Mouse (Mus musculus): Measurements from ENCODE around the gene Ech1. TPM values are rescaled to one million over a fixed set of nuclear protein-coding genes. Genes with fewer than 3 reads are reported as not detected.

The Ech1 gene
- polyA plus RNA-seq, 1 experiment from 2014 or later: 169 TPM

DNA sequence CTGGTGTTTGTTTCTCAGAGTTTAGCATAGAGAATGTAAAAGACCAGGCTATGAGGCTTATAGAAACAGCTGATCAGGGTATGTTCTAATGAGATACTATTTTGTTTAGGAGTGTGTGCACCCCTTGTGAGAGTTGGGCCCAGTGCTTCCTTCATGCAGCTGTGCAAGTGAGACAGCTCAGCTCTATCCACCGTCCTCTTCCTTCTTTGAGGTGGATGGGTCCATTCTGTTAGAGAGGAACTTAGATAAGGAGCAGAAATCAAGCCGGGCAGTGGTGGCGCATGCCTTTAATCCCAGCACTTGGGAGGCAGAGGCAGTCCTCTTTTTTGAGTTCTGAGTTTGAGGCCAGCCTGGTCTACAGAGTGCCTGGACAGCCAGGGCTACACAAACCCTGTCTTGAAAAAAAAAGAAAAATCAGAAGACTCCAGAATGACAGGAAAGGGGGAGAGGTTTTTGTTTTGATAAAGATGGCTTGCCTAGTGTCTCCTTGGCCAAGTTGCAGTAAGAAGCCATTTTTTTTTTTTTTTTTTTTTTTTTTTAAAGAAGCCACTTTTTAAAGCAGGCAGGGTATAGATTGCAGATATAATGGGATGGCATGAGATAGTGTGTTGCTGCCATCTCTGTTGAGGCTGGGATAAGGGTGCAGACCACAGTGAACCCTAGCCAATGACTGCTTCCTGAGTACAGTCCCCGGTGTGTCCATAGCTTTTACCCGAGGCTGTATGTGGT, 10.5 kb upstream of the Ech1 start:
- peak overlapping the region; percentile 99 for H3K9ac ChIP-seq
- H3K4me3 ChIP-seq: no peak overlapping the region
- H3K36me3 ChIP-seq: peaks cover 79% of the 10 kb centered on the region
- no peak overlapping the region for H3K4me2 ChIP-seq
- no peaks in the 10 kb centered on the region for H3K9me3 ChIP-seq
- peaks cover 75% of the 10 kb centered on the region for H3K4me1 ChIP-seq
- H3K27ac ChIP-seq (replicated peaks): peak overlapping the region; percentile 4; the same call in 1 of the 2 replicates
- H3K27me3 ChIP-seq (replicated peaks): no peaks in the 10 kb centered on the region
- 58% methylated on average over 5 of the region's 5 CpGs for WGBS
- ATAC-seq (ENCODE audit: extremely low read depth, insufficient number of reproducible peaks, low FRiP score, low TSS enrichment): no peak

DNA sequence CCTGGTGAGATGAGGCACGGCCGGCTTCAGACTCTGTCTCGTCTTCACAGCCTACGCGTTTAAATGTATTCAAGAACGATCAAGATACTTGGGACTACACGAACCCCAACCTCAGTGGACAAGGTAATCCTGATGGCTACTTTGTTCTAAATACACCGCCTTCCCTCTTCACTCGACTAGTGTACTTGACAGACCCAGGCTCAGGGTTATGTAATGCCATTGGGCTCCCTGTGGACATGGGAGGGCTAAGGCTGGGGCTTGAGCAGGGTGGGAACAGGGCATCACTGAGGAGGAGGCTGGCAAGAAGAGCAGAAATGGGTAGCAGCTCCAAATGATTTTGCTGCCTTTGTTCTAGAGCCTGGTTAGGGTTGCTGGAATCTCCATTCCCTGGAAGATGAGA, 9.8 kb upstream of the Ech1 start:
- Histone ChIP-seq H3K36me3 (peaks cover 86% of the 10 kb centered on the region), H3K9me3 (no peaks in the 10 kb centered on the region), H3K9ac (peak overlapping the region; percentile 52; the same call in 1 of the 2 replicates), H3K4me2 (no peak overlapping the region; the same call in 1 of the 2 replicates), H3K27me3 (replicated peaks) (no peaks in the 10 kb centered on the region), H3K27ac (replicated peaks) (peak overlapping the region; percentile 4), H3K4me3 (no peak overlapping the region), H3K4me1 (peaks cover 83% of the 10 kb centered on the region)
- ATAC-seq (ENCODE audit: extremely low read depth, insufficient number of reproducible peaks, low FRiP score, low TSS enrichment): no peak
- 88% methylated on average over 9 of the region's 9 CpGs for WGBS

DNA sequence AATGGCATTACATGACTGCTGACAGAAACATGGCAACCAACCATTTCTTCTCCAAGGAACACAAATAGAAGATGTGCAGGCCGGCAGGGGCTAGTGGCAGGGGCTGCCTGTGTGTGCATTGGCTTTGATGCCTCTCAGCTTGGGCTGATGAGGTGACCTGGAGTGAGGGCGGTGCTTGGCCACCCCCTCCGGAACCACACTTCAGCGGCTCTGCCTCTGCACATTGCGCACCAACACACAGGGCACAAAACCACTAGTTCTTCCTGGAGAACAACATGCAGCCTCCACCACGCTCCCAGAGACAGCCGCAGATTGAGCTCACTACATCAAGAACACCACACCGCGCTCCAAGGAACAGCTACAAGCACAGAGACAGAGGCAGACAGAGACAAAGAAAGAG, 8.8 kb upstream of the Ech1 start:
- H3K4me2 ChIP-seq: no peak overlapping the region
- ATAC-seq (ENCODE audit: extremely low read depth, insufficient number of reproducible peaks, low FRiP score, low TSS enrichment): no peak

DNA sequence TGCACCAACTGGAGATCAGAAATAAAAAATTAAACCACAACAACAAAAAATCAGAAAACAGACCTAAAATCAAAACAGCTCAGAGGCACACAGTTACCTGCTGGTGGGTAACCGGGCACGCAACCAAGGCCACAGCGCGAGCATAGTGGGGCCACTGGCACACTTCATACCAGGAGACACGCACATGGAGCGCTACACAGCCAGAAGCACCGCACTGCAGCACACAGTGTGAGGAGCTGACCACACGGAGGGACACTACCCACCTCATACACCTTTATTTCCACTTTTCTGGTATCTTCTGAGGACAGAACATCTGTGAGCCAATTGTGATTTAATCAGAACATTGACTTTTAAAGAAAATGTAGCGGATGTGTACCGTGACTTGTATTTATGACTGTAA, 8.1 kb upstream of the Ech1 start:
- H3K27ac ChIP-seq (replicated peaks): no peak overlapping the region
- peaks cover 100% of the 10 kb centered on the region for H3K36me3 ChIP-seq
- H3K9ac ChIP-seq: peak overlapping the region; percentile 56
- peaks cover 96% of the 10 kb centered on the region for H3K4me1 ChIP-seq
- no peak overlapping the region for H3K4me2 ChIP-seq
- no peaks in the 10 kb centered on the region for H3K9me3 ChIP-seq
- H3K4me3 ChIP-seq: no peak overlapping the region
- no peaks in the 10 kb centered on the region for H3K27me3 ChIP-seq (replicated peaks)
- WGBS: 92% methylated on average over 10 of the region's 10 CpGs
- no peak for ATAC-seq (ENCODE audit: extremely low read depth, insufficient number of reproducible peaks, low FRiP score, low TSS enrichment)

More for the DNA sequence above, 8.8 kb upstream of the Ech1 start:
- Histone ChIP-seq H3K36me3 (peaks cover 96% of the 10 kb centered on the region), H3K4me1 (peaks cover 93% of the 10 kb centered on the region), H3K27ac (replicated peaks) (peak overlapping the region; percentile 4; the same call in 1 of the 2 replicates), H3K9ac (peak overlapping the region; percentile 47; the same call in 1 of the 2 replicates), H3K27me3 (replicated peaks) (no peaks in the 10 kb centered on the region), H3K9me3 (no peaks in the 10 kb centered on the region), H3K4me3 (no peak overlapping the region)
- whole genome bisulfite sequencing: 80% methylated on average over 9 of the region's 9 CpGs

GRCm38 (mm10) chr7:28817524-28817923, 7.5 kb upstream of the Ech1 start:
- H3K4me3 ChIP-seq: 0 out of 2 replicates have a peak overlapping the region, but pooled peaks have one; percentile 6
- H3K9ac ChIP-seq: peak overlapping the region; percentile 56
- H3K9me3 ChIP-seq: no peaks in the 10 kb centered on the region
- WGBS: 50% methylated on average over 6 of the region's 6 CpGs
- H3K4me1 ChIP-seq: peaks cover 90% of the 10 kb centered on the region
- no peak overlapping the region; the same call in 1 of the 2 replicates for H3K27ac ChIP-seq (replicated peaks)
- H3K36me3 ChIP-seq: peaks cover 100% of the 10 kb centered on the region
- ATAC-seq (ENCODE audit: extremely low read depth, insufficient number of reproducible peaks, low FRiP score, low TSS enrichment): no peak
- H3K27me3 ChIP-seq (replicated peaks): no peaks in the 10 kb centered on the region
- peak overlapping the region; percentile 20; the same call in 1 of the 2 replicates for H3K4me2 ChIP-seq

DNA sequence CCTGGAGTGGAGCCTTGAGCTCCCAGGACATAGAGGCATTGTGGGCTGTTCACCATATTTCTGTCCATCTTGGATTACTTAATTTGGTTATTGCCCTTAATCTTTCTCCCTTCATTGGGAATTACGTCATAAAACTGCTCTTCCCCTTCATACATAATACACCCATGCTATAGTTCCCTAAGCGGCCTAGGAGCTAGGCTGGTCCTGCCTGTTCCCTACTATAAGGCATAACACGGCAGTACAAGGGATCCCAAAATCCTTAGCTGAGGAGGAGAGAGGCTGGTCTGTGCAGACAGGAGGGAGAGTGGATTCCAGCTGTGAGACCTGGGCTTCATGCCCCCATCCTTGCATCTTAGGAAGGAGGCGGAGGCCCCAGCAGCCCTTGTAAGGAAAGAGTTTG, 7.1 kb upstream of the Ech1 start:
- peaks cover 87% of the 10 kb centered on the region for H3K4me1 ChIP-seq
- no peaks in the 10 kb centered on the region for H3K27me3 ChIP-seq (replicated peaks)
- H3K4me3 ChIP-seq: 0 out of 2 replicates have a peak overlapping the region, but pooled peaks have one; percentile 6
- peak overlapping the region; percentile 47; the same call in 1 of the 2 replicates for H3K9ac ChIP-seq
- WGBS: 72% methylated on average over 4 of the region's 4 CpGs
- H3K4me2 ChIP-seq: no peak overlapping the region
- no peaks in the 10 kb centered on the region for H3K9me3 ChIP-seq
- H3K36me3 ChIP-seq: peaks cover 100% of the 10 kb centered on the region
- ATAC-seq (ENCODE audit: extremely low read depth, insufficient number of reproducible peaks, low FRiP score, low TSS enrichment): no peak
- H3K27ac ChIP-seq (replicated peaks): no peak overlapping the region; the same call in 1 of the 2 replicates

DNA sequence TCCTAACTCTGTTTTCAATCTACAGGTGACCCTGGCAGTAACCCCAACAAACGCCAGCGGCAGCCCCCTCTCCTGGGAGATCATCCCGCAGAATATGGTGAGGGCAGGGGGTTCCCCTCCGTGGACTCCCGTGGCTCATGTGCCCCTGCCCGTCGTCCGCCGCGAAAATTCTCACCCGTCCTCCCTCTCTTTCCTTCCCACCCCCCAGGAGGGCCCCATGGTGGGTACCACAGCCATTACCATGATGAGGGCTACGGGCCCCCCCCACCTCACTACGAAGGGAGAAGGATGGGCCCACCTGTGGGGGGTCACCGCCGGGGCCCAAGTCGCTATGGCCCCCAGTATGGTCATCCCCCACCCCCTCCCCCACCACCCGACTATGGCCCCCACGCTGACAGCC, 6.6 kb upstream of the Ech1 start:
- peak overlapping the region; percentile 47; the same call in 1 of the 2 replicates for H3K9ac ChIP-seq
- no peak overlapping the region for H3K4me2 ChIP-seq
- H3K27ac ChIP-seq (replicated peaks): no peak overlapping the region
- H3K27me3 ChIP-seq (replicated peaks): no peaks in the 10 kb centered on the region
- H3K4me3 ChIP-seq: no peak overlapping the region
- H3K9me3 ChIP-seq: no peaks in the 10 kb centered on the region
- no peak for ATAC-seq (ENCODE audit: extremely low read depth, insufficient number of reproducible peaks, low FRiP score, low TSS enrichment)
- peaks cover 87% of the 10 kb centered on the region for H3K4me1 ChIP-seq
- peaks cover 97% of the 10 kb centered on the region for H3K36me3 ChIP-seq
- 80% methylated on average over 18 of the region's 18 CpGs for WGBS

- Histone ChIP-seq H3K4me3 (no peak overlapping the region), H3K9ac (no peak overlapping the region), H3K27me3 (replicated peaks) (no peaks in the 10 kb centered on the region), H3K4me1 (peaks cover 83% of the 10 kb centered on the region), H3K36me3 (peaks cover 92% of the 10 kb centered on the region), H3K27ac (replicated peaks) (no peak overlapping the region), H3K4me2 (no peak overlapping the region), H3K9me3 (no peaks in the 10 kb centered on the region)
- ATAC-seq (ENCODE audit: extremely low read depth, insufficient number of reproducible peaks, low FRiP score, low TSS enrichment): no peak
- 74% methylated on average over 4 of the region's 4 CpGs for WGBS
Measured at GRCm38 (mm10) chr7:28818861-28819452, 6.1 kb upstream of the Ech1 start.

DNA sequence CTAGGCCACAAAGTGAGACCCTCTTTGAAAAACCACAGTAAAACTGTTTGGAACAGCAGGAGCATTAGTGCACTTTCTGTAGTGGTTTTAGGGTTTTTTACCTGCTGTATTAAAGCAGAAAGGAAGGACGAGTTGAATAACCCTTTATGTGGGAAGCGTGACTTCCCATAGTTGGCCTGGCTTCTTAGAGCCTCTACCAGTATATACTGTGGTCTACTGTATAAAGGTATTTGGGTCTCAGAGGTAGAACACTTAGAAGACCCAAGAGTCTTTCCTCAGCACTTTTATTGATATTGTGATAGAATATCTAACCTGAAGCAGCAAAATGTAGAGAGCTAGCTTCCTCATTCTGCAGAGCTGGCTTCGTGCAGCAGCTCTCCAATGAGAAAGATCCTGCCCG, 5.4 kb upstream of the Ech1 start:
- 79% methylated on average over 4 of the region's 4 CpGs for WGBS
- H3K36me3 ChIP-seq: peaks cover 86% of the 10 kb centered on the region
- no peaks in the 10 kb centered on the region for H3K27me3 ChIP-seq (replicated peaks)
- H3K9me3 ChIP-seq: no peaks in the 10 kb centered on the region
- H3K27ac ChIP-seq (replicated peaks): peak overlapping the region; percentile 71
- H3K4me3 ChIP-seq: no peak overlapping the region
- peaks cover 80% of the 10 kb centered on the region for H3K4me1 ChIP-seq
- peak overlapping the region; percentile 26; the same call in 1 of the 2 replicates for H3K9ac ChIP-seq
- H3K4me2 ChIP-seq: no peak overlapping the region
- ATAC-seq (ENCODE audit: extremely low read depth, insufficient number of reproducible peaks, low FRiP score, low TSS enrichment): no peak

- Histone ChIP-seq H3K9ac (peak overlapping the region; percentile 61), H3K9me3 (no peaks in the 10 kb centered on the region), H3K36me3 (peaks cover 76% of the 10 kb centered on the region), H3K4me3 (no peak overlapping the region), H3K4me2 (no peak overlapping the region), H3K27ac (replicated peaks) (peak overlapping the region; percentile 71), H3K27me3 (replicated peaks) (no peaks in the 10 kb centered on the region), H3K4me1 (peaks cover 74% of the 10 kb centered on the region)
- WGBS: 62% methylated on average over 12 of the region's 12 CpGs
- no peak for ATAC-seq (ENCODE audit: extremely low read depth, insufficient number of reproducible peaks, low FRiP score, low TSS enrichment)
Measured at GRCm38 (mm10) chr7:28820358-28821260, 4.4 kb upstream of the Ech1 start.
